Mouse (Mus musculus) WW6 (cell line): ENCODE results near the gene Pex11b.
"Not testable (repeated sequence)": the region's sequence is repeated elsewhere in the genome, so short reads cannot be mapped to it uniquely, and the experiment has no call there.

Experiments used
- DNase-seq: peaks from one replicate; pipeline ENCODE4 v3.0.0-alpha.2; 2013; ENCODE audit warnings: low read depth, low spot score

The Pex11b gene

DNA sequence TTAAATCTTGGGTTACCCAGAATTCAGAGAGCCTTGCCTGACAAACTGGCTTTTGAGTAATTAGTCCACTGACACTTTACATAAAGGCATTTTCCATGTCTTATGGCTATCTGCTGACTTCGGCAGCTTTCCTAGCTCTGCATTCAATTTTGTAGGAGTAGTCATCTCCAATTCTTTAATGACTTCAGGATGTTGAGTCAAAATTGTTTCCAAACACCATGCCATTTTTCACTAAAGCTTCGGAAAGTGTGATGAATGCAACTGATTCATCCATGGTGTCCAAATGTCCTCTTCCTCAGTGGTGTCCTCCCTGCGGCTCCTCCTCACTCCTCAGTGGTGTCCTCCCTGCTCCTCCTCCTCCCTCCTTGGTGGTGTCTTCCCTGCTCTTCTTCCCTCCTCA is 17.2 kb upstream of the Pex11b start:
- no peak for DNase-seq

DNA sequence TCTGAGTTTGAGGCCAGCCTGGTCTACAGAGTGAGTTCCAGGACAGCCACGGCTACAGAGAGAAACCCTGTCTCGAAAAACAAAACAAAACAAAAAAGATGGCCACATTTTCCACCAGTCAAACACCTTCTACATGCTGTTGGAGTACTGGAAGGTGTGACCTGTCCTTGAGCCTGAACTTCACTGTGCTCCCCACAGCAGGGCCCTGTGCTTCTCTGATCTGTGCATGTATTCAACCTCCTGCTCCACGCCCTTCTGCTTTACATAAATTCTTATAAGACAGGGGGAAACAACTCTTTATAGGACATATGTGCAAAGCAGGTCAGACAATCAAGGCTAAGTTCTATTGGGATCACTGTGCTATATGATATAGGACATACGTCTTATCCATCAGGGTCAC is 12.0 kb upstream of the Pex11b start:
- no peak for DNase-seq

DNA sequence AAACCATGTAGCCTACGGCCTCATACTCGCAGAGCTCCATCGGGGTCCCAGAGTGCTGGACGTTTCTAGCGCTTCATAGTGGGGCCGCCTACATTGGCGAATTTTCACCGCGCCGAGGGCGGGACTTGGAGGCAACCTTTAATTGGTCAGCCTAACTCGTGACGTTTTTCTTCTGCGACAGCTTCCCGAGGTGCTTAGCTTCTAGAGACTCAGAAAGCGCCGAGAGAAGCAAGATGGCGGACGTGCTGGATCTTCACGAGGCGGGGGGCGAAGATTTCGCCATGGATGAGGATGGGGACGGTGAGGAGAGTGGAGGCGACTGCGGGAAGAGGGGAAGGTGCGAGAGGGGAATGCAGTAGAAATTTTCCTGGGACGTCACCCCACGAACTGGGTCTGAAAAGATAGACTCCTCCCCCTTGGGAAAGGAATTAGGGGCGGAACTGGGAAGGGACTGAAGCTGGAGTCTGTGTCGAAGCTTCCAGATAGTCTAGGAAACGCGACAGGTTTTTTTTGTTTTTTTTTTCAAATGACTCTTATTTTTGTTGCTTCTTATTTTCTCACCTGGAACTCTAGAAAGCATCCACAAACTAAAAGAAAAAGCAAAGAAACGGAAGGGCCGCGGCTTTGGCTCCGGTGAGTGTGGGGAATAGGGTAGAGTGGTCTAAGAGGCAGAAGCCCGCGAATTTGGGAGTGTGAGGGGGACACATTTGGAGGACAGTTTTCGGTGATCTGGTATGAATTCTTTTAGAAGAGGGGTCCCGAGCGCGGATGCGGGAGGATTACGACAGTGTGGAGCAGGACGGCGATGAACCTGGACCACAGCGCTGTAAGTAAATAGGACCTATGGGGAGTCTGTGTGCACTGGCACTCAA is 5.2 kb upstream of the Pex11b start, which contains the start of gene Rbm8a:
Gene Rbm8a, plus strand, starts transcription at position 205 of the 872 bp plus-strand sequence.
- DNase-seq: peak; percentile 95

DNA sequence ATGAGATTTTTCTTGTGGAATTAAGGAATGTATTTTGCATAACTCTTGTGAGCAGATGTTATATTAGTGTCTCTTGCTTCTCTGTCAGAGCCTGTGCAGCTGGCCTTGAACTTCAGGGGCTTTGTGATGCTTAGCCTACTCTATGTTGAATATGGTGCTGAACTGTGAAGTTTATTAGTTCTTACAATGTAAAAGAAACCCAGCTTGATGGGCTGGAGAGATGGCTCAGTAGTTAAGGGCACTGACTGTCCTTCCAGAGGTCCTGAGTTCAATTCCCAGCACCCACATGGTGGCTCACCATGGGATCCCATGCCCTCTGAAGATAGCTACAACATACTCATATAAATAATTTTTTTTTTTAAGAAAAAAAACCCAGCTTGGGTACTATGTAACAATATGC is 3.1 kb upstream of the Pex11b start:
- DNase-seq: no peak

DNA sequence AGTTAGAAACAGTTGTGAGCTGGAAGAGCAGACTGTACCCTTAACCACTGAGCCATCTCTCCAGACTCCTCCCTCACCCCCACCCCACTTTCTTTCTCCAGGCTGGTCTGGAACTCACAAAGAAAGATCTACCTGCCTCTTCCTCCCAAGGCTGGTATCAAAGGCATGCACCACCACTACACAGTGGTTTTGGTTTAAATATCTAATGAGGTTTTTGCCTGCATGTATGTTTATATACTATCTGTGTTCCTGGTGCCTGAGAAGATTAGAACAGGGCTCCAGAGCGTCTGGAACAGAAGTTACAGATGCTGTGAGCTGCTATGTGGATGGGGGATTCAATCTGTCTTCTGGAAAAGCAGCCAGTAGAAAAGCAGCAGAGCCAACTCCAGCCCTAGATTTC is 1.2 kb upstream of the Pex11b start:
- no peak for DNase-seq

DNA sequence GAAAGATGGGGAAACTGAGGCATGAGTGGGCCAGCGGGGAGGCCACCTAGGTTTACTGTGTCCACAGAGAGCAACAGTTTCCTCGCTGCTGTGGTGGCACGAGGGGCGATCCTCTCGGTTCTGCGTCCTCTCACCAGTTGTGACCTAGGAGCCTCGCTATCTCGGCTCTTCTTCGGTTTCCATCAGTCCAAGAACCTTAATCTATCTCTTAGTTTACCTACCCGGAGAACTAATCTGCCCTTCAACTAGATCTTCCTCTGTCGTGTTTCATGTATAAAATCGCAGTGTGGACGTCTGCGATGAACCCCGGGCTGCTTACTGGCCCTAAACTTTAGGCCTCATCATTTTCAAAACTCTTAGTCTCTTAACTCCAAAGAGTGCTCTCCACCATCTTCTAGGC is 730 bp downstream of the Pex11b start:
- DNase-seq: no peak

DNA sequence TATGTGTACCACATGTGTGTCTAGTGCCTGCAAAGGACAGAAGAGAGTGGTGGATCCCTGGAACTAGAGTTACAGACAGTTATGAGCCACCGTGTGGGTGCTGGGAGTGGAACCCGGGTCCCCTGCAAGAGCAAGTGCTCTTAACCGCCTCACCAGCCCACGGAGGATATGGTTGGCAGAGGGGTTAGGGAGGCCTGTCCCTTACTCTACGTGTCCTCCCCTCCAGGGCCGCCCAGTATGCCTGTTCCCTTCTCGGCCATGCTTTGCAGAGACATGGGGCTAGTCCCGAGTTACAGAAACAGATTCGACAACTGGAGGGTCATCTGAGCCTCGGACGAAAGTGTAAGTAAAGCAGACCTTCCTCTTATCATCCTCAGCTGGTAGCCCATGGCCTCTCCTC is 1.3 kb downstream of the Pex11b start:
- no peak for DNase-seq

DNA sequence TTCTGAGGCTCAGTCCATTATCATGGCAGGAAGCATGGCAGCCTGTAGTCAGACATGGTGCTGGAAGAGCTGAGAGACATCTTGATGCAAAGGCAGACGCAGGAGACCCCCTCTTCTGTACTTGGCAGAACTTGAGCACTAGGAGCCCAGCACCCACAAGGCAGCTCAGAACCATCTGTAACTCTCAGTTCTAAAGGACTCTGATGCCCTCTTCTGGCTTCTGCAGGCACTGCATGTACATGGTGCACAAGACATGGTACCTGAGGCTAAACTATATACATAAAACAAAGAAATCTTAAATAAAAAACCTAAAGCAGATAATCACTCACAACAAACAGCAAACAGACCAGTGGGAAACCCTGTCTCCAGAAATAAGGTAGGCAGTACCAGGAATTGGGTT is 4.0 kb downstream of the Pex11b start:
- DNase-seq: no peak

DNA sequence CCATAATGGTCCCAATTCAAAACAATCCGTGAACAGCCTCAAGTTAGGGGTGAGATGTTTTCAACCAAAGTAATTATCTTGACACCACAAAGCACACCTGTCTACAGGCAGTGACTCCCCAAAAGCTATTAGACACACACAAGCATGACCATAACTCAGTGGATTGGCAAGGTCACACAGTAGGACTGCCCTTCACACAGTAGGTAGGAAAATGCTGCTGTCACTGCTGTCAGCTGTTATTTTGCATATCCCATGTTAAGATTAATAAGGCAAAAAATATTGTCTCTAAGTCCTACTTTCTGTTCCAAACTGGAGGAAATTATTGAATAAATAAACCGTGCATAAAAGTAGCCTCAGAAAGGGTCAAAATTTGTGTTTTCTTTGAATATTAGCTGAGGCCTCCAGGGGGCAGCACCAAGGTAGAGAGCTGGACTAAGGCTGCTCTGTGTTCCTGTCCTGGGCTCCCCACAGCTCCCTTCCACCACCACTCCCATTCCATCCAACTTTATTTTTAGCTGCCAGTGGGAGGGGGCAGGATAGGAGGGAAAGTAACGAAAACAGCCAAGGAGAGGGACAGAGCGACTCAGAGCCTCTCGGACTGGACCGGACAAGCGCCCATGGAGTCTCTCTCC is 10.0 kb downstream of the Pex11b start, which contains the start of gene Itga10:
Gene Itga10, plus strand, starts transcription at position 567 of the 632 bp plus-strand sequence.
- no peak for DNase-seq

DNA sequence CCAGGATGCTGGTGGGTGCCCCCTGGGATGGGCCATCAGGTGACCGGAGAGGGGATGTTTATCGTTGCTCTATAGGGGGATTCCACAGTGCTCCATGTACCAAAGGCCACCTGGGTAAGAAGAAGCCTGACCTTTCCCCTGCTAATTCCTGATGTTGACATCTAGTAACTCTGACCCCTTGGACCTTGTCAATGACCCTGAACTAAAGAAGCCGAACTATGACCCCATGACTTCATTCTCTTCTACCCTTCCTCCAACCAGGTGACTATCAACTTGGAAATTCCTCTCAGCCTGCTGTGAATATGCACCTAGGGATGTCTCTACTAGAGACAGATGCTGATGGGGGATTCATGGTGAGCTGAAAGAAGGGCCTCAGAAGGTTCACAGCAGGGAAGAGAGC is 12.2 kb downstream of the Pex11b start:
- DNase-seq: no peak

DNA sequence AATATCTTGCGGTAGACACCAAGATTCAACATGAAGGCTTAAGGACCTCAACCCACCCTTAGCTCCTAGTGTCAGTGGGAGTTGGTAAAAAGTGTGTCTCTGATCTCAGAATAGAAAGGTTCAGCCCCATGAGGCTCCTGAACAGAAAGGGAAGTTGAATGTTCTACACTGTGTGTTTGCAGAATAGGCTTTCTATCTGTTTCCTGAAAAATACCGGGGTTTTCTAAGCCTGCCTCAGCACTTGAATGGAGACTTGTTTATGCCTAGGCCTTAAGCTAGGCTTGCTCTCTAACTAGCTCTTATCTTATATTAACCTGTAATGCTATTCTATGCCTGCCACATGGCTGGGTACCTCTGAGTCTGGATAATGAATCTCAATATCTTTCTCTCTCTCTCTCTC is 25.7 kb downstream of the Pex11b start:
- no peak for DNase-seq

DNA sequence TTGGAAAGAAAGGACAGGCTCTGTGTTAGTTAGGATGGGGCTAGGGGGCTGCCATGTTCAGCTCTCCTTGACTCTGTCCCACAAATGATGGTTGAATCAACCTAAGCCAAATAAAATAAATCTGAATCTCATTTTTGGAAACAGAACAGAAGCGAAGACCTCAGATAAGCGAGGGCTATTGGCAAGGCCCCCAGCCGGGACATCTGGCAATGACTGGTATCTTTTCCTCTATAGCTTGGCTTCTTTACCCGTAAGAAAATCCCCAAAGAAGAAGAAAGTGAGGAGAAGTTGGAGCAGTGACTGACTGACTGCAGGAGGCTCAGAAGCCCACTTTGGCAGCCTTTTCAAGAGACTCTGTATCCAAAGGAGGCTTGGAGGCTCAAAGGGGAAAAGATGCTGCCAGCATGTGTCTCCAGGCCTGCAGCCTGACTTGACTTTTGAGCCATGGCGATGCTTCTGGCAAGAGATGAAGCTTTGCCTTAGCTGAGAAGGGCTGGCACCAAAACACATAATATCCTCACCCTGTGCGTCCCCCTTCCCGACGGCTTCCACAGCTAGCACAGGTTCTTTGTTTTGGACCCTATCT is 27.6 kb downstream of the Pex11b start:
- no peak for DNase-seq

DNA sequence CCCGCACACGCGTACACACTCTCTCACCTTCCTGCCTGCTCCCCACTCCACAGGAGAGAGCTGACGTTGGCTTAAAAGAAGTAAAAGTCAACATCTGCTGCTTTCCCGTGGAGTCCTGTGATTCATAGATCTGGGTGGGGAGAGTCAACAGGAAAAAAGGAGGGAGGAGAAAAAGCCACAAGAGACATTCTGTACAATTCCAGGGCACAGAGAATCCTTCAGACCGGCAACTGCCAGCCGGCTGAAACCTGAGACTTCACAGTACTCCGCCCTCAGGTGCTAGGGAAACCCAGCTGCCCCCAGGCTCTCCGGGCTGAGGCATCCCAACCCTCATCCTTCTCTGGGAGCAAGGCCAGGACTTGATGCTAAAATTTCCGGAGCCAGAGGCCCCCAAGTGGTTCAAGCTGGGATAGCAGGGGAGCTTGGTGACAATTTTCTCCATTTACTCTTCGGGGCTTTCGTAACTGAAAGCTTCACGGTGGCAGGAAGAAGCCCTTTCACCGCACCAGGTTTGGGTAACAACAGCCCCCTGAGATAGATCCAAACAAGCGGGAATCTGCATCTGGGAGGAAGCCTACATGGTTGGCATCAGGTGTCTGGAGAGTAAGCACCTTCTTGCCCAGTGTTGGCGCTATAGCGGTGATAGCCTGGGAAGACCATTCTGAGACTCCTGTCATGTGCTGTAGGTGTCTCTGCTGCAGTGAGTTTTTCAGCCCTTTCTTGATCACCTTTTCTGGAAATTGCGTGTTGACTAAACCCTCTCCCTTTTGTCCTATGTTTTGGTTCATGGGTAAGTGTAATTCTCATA is 28.5 kb downstream of the Pex11b start:
- peak; percentile 93 for DNase-seq

DNA sequence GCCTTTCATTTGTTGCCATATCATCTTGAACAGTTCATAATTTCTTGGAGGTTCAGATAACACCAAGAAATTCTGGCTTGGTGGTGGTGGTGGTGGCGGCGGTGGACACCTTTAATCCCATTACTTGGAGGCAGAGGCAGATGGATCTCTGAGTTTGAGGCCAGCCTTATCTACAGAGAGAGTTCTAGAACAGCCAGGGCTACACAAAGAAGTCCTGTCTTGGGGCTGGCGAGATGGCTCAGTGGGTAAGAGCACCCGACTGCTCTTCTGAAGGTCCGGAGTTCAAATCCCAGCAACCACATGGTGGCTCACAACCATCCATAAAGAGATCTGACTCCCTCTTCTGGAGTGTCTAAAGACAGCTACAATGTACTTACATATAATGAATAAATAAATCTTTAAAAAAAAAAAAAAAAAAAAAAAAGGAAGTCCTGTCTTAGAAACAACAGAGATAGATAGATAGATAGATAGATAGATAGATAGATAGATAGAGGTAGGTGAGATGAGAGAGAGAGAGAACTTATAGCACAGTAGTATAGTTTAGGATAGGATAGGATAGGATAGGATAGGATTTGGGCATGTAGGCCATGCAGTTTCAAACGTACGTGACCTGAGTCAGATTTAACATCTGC is 30.7 kb downstream of the Pex11b start:
- not testable (repeated sequence) for DNase-seq

DNA sequence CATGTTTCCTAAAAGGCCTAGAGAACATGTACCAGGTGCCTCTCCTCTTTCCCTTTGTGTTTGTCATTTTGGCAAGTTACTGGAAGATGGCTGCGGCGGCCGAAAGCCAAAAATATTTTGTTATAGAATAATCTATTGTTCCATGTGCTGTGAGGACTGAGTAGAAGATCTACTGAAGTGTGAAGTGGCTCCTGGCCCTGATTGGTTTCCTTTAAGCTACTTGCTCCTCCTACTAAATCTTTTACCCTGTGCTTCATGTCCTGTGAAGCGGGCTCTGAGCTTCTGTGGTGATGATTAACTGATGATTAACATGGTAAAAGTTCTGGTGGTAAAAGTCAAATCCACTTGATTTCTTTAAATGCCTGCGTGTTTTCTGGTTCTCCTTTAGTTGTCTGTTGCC is 31.7 kb downstream of the Pex11b start:
- no peak for DNase-seq

DNA sequence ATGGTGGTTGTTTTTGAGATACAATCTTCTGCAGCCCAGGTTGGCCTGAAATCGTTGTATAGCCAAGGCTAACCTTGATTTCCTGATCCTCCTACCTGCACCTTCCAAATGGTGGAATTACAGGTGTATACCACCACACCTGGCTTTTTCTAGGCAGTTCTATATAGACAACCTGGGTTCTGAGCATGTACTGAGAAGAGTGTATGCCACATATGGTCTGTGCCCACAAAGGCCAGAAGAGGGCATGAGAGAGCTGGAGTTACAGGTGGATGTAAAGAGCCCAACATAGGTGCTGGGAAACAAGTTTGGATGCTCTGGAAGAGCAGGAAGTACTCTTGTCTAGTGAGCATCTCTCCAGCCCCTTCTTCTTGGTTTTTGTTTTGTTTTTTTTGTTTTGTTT is 32.1 kb downstream of the Pex11b start:
- DNase-seq: no peak

DNA sequence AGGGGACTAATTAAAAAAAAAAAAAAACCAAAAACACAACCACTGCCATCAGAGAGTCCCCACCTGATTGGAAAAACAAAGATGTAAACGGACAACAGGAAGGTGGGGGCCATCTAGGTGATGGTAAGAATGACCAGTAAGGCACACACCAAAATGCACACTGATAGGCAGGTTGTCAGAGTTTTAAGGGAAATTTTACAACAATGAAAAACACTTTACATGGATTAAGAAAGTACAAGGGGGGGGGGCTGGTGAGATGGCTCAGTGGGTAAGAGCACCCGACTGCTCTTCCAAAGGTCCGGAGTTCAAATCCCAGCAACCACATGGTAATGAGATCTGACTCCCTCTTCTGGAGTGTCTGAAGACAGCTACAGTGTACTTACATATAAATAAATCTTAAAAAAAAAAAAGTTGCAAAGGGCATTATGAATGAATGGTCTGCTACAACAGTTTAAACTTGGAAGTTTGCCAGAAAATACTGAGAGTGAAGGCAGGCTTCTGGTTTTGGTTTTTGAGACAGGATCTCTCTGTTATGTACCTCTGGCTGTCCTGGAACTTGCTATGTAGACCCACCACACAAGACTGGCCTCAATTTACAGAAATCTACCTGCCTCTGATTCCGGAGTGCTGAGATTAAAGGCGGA is 33.4 kb downstream of the Pex11b start:
- DNase-seq: no peak

DNA sequence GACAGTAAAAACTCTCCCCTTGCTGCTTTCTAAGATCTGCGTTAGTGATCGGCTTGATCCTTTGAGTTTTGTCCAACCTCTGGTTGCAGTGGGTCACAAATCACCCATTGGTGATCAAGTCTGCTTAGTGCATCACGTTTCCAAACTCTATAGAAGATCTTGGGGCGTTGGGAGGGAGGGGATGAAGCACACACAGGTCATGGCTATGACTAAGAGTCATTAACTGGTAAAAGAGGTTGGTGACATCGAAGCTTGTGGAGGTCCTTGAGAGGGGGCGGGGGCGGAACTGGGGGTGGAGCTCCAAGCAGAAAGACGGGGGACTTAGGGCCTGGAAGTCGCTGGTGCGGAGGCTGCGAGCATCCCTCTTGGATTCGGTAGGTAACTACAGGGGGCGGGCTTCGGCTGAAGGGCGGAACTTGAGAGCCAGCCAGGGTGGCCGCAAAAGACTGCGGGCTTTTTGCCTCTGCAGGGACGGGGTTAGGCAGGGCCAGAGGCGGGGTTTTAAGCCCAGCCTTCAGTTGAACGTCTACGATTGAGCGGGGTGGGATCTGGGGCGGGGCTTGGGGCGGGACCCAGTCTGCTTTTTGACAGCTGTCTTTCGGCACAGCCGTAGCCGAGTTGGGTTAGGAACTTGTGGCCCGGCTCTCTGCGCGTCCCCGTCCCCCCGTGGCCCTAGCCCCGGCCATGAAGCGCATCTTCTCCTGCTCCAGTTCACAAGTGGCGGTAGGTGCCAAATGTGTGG is 34.7 kb downstream of the Pex11b start, which contains the start of gene Ankrd35:
Gene Ankrd35, plus strand, starts transcription at position 405 of the 742 bp plus-strand sequence.
- peak; percentile 89 for DNase-seq

DNA sequence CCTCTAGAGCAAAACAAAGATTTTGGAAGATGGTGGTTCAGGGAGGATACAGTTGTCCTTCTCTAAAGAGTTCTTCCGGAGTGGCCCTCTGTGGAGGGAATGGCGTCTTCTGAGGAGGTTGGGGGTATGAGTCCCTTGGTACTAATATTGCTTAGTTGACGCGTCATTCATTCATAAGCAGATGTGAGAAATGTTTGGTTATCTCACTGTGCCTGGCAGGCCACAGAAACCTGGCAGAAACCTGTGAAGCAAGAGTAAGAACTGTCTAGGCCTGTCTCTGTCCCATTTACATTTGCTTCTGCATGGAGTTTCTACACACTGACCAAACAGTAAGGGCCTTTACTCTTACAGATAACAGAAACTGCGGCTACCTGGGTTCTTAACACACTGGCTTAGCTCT is 36.3 kb downstream of the Pex11b start:
- no peak for DNase-seq

DNA sequence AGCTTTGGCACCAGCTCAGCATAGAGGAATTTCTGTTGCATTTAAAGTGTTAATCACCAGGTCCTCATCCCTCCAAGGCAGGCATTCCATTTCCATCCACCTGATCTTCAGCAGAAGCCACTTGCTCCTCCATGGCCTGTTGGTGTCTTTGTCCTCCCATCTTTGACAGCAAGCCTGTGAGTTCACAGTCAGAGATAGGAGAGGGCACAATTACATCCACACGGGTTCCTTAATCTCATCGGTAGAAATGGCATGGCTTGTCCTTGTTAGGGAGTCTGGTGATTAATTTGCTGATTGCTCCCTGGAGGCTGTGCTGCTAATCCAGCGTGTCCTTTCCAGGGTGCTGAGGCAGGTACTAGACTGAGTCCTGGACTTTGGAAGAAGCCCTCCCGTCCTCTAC is 38.3 kb downstream of the Pex11b start:
- DNase-seq: no peak
